Mouse (Mus musculus): ENCODE results near the gene Lhpp. TPM values are rescaled to one million over a fixed set of nuclear protein-coding genes. Genes with fewer than 3 reads are reported as not detected.

Gene Lhpp
- polyA plus RNA-seq, 1 experiment from 2014 or later, result 17.4 TPM

DNA sequence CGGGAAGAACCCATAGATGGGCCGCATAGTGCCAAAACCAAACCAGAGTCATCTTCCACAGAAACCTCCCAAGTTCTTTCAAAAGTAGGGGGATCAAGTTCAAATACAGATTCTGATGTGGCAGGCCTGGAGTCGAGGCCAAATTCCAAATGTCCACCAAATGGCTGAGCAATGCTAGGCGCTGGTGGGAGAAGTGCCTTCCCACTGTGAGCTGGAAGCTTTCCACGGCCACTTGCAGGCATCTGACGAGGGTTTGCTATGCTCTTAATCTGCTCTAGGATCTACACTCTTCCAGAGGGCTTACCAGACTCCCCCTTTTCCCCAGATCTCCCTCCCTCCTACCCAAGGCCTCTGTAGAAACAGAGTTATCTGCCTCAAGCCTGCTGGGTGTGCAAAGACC lies 136.7 kb downstream of the Lhpp start:
- H3K9me3 ChIP-seq (replicated peaks), result no peaks in the 10 kb centered on the region
- no peak overlapping the region for H3K9ac ChIP-seq
- WGBS, result 70% methylated on average over 6 of the region's 6 CpGs
- no peak overlapping the region for H3K4me3 ChIP-seq (replicated peaks)
- ATAC-seq (ENCODE audit: insufficient number of reproducible peaks, low FRiP score, low TSS enrichment, low read depth), result no peak
- 0 out of 2 replicates have a peak overlapping the region, but pooled peaks have one; percentile 17 for H3K27ac ChIP-seq (replicated peaks)
- H3K4me2 ChIP-seq (replicated peaks), result no peak overlapping the region
- H3K4me1 ChIP-seq, result peaks cover 27% of the 10 kb centered on the region
- no peaks in the 10 kb centered on the region for H3K36me3 ChIP-seq
- H3K27me3 ChIP-seq, result no peaks in the 10 kb centered on the region

DNA sequence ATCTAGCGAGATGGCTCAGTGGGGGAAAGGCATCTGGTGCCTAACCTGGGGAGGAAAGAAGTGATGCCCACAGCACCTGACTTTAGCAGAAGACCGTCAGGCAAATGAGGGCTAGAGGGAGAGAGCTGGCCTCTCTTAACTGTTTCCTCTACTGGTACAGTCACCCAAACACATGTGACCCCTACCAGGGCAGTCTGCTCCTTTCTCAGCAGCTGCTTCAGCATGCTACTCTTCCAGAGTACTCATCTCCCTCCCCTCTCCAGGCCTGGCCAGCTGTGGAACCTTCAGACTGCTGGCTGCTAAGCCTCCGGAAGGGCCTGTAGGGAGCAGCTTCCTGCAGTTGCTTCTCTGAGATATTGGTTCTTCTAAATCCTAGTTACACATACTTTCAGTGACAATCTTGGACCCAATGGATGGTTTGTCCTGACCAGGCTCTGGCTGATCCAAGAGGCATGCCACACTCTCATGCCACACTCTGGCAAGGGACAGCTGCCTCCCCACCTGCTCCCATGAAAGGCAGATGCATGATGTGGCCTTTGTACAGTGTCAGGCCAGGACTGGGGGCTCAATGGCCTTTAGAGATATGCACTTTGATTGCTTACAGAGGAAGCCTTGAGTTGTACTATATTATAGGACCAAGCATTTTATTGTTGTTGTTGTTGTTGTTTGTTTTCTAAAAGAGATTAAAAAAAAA lies 137.8 kb downstream of the Lhpp start:
- H3K9ac ChIP-seq, result no peak overlapping the region
- H3K36me3 ChIP-seq, result no peaks in the 10 kb centered on the region
- no peaks in the 10 kb centered on the region for H3K9me3 ChIP-seq (replicated peaks)
- H3K27me3 ChIP-seq, result no peaks in the 10 kb centered on the region
- H3K4me1 ChIP-seq, result peaks cover 29% of the 10 kb centered on the region
- ATAC-seq (ENCODE audit: insufficient number of reproducible peaks, low FRiP score, low TSS enrichment, low read depth), result peak; percentile 63; the same call in 1 of the 2 replicates
- H3K4me2 ChIP-seq (replicated peaks), result no peak overlapping the region
- 74% methylated on average over 3 of the region's 3 CpGs for WGBS
- no peak overlapping the region for H3K4me3 ChIP-seq (replicated peaks)
- 0 out of 2 replicates have a peak overlapping the region, but pooled peaks have one; percentile 17 for H3K27ac ChIP-seq (replicated peaks)

DNA sequence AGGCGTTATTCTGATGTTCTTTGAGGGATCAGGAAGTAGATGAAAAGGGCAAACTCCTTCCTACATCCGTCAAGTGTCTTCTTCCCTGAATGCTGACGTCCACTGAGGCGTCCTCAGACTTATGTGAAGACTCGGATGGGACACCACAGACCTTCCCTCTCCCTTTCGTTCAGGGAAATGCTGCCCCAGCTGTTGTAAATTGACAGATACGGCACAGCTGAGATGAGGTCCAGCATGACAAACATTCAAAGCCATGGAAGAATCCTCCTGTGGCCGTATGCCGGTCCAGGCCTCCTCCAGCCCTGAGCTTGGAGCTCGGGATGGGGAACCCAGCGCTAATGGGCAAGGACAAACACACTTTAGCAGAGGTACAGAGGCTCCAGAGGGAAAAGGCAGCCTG lies 139.1 kb downstream of the Lhpp start:
- Histone ChIP-seq H3K9me3 (replicated peaks) (no peaks in the 10 kb centered on the region), H3K4me2 (replicated peaks) (no peak overlapping the region), H3K27ac (replicated peaks) (no peak overlapping the region), H3K9ac (no peak overlapping the region), H3K27me3 (no peaks in the 10 kb centered on the region), H3K36me3 (no peaks in the 10 kb centered on the region), H3K4me1 (peaks cover 42% of the 10 kb centered on the region), H3K4me3 (replicated peaks) (no peak overlapping the region)
- 83% methylated on average over 11 of the region's 11 CpGs for WGBS
- no peak for ATAC-seq (ENCODE audit: insufficient number of reproducible peaks, low FRiP score, low TSS enrichment, low read depth)

DNA sequence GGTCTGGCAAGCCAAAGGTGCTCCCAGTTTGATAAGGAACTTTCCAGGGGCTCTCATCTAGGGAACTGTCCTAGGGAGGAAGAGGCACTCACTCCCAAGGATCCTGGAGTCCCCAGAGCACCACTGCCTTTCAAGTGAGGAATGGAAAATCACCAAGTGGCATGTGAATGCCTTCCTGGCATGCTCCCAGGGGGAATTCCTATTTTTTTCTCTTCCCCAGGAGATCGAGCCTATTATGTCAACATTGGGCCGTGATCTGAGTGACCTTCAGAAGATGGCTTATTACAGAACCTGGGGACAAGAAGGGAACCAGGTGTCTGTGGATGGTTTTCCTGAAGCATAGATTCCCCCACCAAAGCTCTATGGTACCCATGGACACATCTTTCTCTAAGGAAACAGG lies 141.3 kb downstream of the Lhpp start:
- H3K4me1 ChIP-seq, result peaks cover 52% of the 10 kb centered on the region
- no peak overlapping the region for H3K4me2 ChIP-seq (replicated peaks)
- H3K4me3 ChIP-seq (replicated peaks), result no peak overlapping the region
- no peaks in the 10 kb centered on the region for H3K27me3 ChIP-seq
- no peak overlapping the region for H3K9ac ChIP-seq
- no peak for ATAC-seq (ENCODE audit: insufficient number of reproducible peaks, low FRiP score, low TSS enrichment, low read depth)
- WGBS, result 82% methylated on average over 2 of the region's 2 CpGs
- 0 out of 2 replicates have a peak, but pooled peaks cover 6% of the 10 kb centered on the region for H3K36me3 ChIP-seq
- H3K27ac ChIP-seq (replicated peaks), result no peak overlapping the region
- no peaks in the 10 kb centered on the region for H3K9me3 ChIP-seq (replicated peaks)

DNA sequence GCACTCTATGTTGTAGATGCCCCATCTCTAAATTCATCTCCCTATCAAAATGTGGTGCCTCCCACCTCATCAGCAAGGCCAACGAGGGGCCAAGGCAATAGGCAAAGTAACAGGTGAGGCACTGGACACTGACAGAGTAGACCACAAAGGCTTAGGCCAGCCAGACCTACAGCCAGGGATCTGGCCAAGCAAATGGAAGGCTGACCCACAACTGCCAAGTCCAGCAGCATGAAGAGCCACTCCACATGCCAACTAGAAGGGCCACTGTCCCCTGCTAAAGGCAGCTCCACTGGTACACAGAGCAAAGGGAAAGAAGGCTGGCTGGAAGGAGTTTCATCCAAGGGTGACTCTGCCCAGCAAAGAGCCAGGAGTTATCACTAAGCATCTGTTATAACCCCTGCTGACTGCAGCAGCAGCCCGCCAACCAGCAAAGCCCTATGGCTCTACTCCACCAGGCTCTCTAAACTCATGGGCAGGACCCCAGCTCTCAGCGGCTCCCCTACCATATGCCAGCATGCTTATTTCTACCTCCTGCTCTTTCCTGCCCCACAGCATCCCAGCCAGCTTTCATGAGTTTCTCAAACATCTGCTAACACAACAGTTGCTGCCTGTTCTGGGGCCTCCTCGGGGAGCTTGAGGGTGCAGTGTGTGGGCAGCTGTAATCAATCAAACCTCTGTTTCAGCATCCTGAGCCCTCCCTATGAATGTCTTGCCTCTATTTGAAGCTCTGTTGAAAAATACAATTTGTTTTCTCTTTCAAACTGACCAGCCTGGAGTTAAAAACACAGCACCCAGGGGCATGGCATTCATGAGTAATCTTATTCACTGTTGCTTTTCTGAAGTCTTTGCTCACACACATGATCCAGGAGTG lies 143.3 kb downstream of the Lhpp start:
- H3K4me2 ChIP-seq (replicated peaks), result no peak overlapping the region
- no peaks in the 10 kb centered on the region for H3K27me3 ChIP-seq
- H3K9me3 ChIP-seq (replicated peaks), result no peaks in the 10 kb centered on the region
- peaks cover 18% of the 10 kb centered on the region; the same call in 1 of the 2 replicates for H3K36me3 ChIP-seq
- H3K9ac ChIP-seq, result no peak overlapping the region
- no peak overlapping the region for H3K4me3 ChIP-seq (replicated peaks)
- WGBS, result 39% methylated on average over 4 of the region's 4 CpGs
- peak overlapping the region; percentile 84 for H3K27ac ChIP-seq (replicated peaks)
- ATAC-seq (ENCODE audit: insufficient number of reproducible peaks, low FRiP score, low TSS enrichment, low read depth), result peak; percentile 74
- H3K4me1 ChIP-seq, result peaks cover 42% of the 10 kb centered on the region

DNA sequence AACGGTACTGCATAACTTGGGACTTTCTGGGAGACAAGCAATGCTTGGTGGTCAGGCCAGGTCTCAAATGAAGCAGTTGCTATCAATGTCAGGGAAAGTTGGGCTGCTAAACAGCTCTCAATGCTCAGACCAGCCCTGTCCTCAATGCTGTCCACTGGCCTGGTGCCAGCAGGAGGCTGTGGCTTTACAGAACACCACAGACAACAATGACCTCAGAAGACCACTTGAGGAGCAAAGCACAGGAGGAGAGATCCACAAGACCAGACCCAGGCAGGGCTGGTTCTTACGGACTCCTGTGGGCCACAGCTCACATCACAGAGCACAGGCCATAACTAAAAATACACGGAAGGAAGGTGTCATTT lies 143.9 kb downstream of the Lhpp start:
- no peaks in the 10 kb centered on the region for H3K9me3 ChIP-seq (replicated peaks)
- peaks cover 42% of the 10 kb centered on the region for H3K4me1 ChIP-seq
- H3K4me3 ChIP-seq (replicated peaks), result no peak overlapping the region
- no peaks in the 10 kb centered on the region for H3K27me3 ChIP-seq
- whole genome bisulfite sequencing, result 41% methylated on average over 3 of the region's 3 CpGs
- peaks cover 24% of the 10 kb centered on the region for H3K36me3 ChIP-seq
- H3K4me2 ChIP-seq (replicated peaks), result no peak overlapping the region
- no peak overlapping the region for H3K9ac ChIP-seq
- H3K27ac ChIP-seq (replicated peaks), result peak overlapping the region; percentile 84
- 0 out of 2 replicates have a peak, but pooled peaks have one; percentile 3 for ATAC-seq (ENCODE audit: insufficient number of reproducible peaks, low FRiP score, low TSS enrichment, low read depth)

Other genes with a start within 250 kb of the Lhpp start
- 225 and 237 TPM in 2 replicates for gene Oat, start 34.2 kb upstream of the Lhpp start, polyA plus RNA-seq (2015; fragmentation: Nextera tagmentation; extraction: Ambion mirVana)
- 0.05 TPM in 1 of 2 replicates, not detected in the other for gene Nkx1-2, start 11.0 kb upstream of the Lhpp start, polyA plus RNA-seq (2015; fragmentation: Nextera tagmentation; extraction: Ambion mirVana)
- gene Fam53b, start 203.2 kb downstream of the Lhpp start, polyA plus RNA-seq (2015; fragmentation: Nextera tagmentation; extraction: Ambion mirVana), result 21.6 and 22.5 TPM in 2 replicates
- 63.9 and 66.9 TPM in 2 replicates for gene Eef1akmt2, start 242.0 kb downstream of the Lhpp start, polyA plus RNA-seq (2015; fragmentation: Nextera tagmentation; extraction: Ambion mirVana)
- 33.9 and 38.1 TPM in 2 replicates for gene Abraxas2, start 248.6 kb downstream of the Lhpp start, polyA plus RNA-seq (2015; fragmentation: Nextera tagmentation; extraction: Ambion mirVana)

Measured in embryonic facial prominence, embryonic 15.5 days (tissue).